In the genomic region with DNA sequence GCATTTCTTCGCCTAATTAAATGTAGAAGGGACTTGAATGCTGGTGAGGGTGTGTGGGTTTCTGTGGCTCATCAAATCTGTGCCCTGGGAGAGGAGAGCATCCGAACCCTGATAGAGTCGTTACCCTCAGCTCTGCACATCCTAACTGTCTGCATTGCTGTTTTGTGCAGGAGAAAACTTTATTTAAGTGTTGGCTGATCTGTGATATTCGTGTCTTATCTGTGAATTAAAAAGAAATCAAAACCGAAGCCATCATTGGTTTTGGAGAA, we compare ENCODE assay signal across 14 mouse cellular contexts.
"Had no signal": no experiment of that assay in that cellular context is flagged by ENCODE, and none has a peak within 500 bp of the region (broad histone marks: within the 10 kb centered on the region; RNA-seq: fewer than 3 reads in every experiment).

No protein-coding gene starts in this region.

- H3K4me2 ChIP-seq: limb, embryonic 15.5 days; liver, embryonic 12.5 days; lung, embryonic 14.5 days; neural tube, embryonic 15.5 days had no signal

- H3K4me3 ChIP-seq: limb, embryonic 15.5 days; liver, embryonic 12.5 days; midbrain, embryonic 10.5 days; myocyte; neural tube, embryonic 15.5 days had no signal

- H3K36me3 ChIP-seq: limb, embryonic 15.5 days; liver, embryonic 12.5 days; midbrain, embryonic 10.5 days; neural tube, embryonic 15.5 days had no signal

- H3K27ac ChIP-seq: limb, embryonic 15.5 days; liver, embryonic 12.5 days; midbrain, embryonic 10.5 days; neural tube, embryonic 15.5 days had no signal

- H3K9ac ChIP-seq: limb, embryonic 15.5 days; liver, embryonic 12.5 days; lung, embryonic 14.5 days; neural tube, embryonic 15.5 days had no signal

- H3K9me3 ChIP-seq: limb, embryonic 15.5 days; liver, embryonic 12.5 days; midbrain, embryonic 10.5 days; neural tube, embryonic 15.5 days had no signal

- H3K4me1 ChIP-seq: liver, embryonic 12.5 days; midbrain, embryonic 10.5 days had no signal

- ATAC-seq: liver, embryonic 12.5 days had no signal

- DNase-seq: kidney, postnatal 36 days; layer of hippocampus, adult 9-11 months; layer of hippocampus, postnatal 36 days; lung, embryonic 14.5 days; lung, postnatal 10 days; lung, postnatal 4 days; right cerebral cortex, adult 18-20 months; right cerebral cortex, postnatal 25 days; thymus, postnatal 36 days had no signal

- H3K27me3 ChIP-seq: limb, embryonic 15.5 days; liver, embryonic 12.5 days had no signal
